Mouse (Mus musculus) heart, postnatal 0 days (tissue): ENCODE measurements at regions not wholly inside any gene's neighbourhood (a gene's known extent, or its start where the extent isn't known, plus 50 kb on each side); places are given as distances from the start of the nearest gene placed in this dataset.

Source experiments
- CTCF ChIP-seq: IDR thresholded peaks from 2 replicates; pipeline ENCODE4 v1.5.1; 2016; ENCODE audit warnings: antibody characterized with exemption, control low read depth, low read depth
- EP300 ChIP-seq: IDR thresholded peaks from 2 replicates; pipeline ENCODE4 v1.6.1; 2016; ENCODE audit warnings: antibody characterized with exemption, low read depth

GRCm38 (mm10) chr7:72462978-72463377 lies 156.6 kb upstream of the Mctp2 start:
- TF ChIP-seq CTCF (no peak), EP300 (no peak)
